Mouse (Mus musculus) embryonic fibroblast, embryonic 13.5 days (primary cell): ENCODE data around the gene Nptn. TPM values are rescaled to one million over a fixed set of nuclear protein-coding genes. Genes with fewer than 3 reads are reported as not detected.

Experiments
- H3K27ac ChIP-seq: 2 replicates; pipeline ENCODE4 v1.5.1; 2012; ENCODE audit warnings: low read length, control low read depth, inconsistent platforms; ENCODE audit not compliant: insufficient read depth
- H3K4me1 ChIP-seq: 2 replicates; pipeline ENCODE4 v1.6.1; 2011; ENCODE audit warnings: low read length; ENCODE audit not compliant: control insufficient read depth, insufficient read depth
- H3K4me3 ChIP-seq: 2 replicates; pipeline ENCODE4 v1.5.1; 2011; ENCODE audit warnings: mild to moderate bottlenecking, control low read depth, low read length; ENCODE audit not compliant: insufficient read depth
- CTCF ChIP-seq: IDR thresholded peaks from 2 replicates; pipeline ENCODE4 v1.5.1; 2011; ENCODE audit warnings: mild to moderate bottlenecking, control low read depth, low read length, moderate library complexity, borderline replicate concordance; ENCODE audit not compliant: insufficient read depth
- POLR2A ChIP-seq: IDR thresholded peaks from 2 replicates; pipeline ENCODE4 v1.6.1; 2011; ENCODE audit warnings: low read depth, mild to moderate bottlenecking, control low read depth, low read length, moderate library complexity
- polyA plus RNA-seq: library from polyadenylated mRNA; stranded (reverse); fragments of >200 nt; gene quantifications from 2 replicates; pipeline ENCODE4 v1.2.4, GENCODE M21; 2011; ENCODE audit warnings: low read depth; ENCODE audit not compliant: missing spikeins, insufficient read length

Gene Nptn
- polyA plus RNA-seq, 1 experiment = 514 TPM

GRCm38 (mm10) chr9:58546630-58547360 is 35.2 kb upstream of the Nptn start:
- peak overlapping the region; percentile 55 for H3K27ac ChIP-seq
- TF ChIP-seq POLR2A (no peak), CTCF (no peak)
- H3K4me1 ChIP-seq = peaks cover 22% of the 10 kb centered on the region
- no peak overlapping the region for H3K4me3 ChIP-seq

GRCm38 (mm10) chr9:58548897-58549296 is 33.1 kb upstream of the Nptn start:
- Histone ChIP-seq H3K4me1 (peaks cover 18% of the 10 kb centered on the region), H3K27ac (peak overlapping the region; percentile 53; the same call in 1 of the 2 replicates), H3K4me3 (no peak overlapping the region)
- TF ChIP-seq CTCF (no peak), POLR2A (no peak)

- no peak for TF ChIP-seq POLR2A
- TF ChIP-seq CTCF = no peak
- Histone ChIP-seq H3K4me1 (peaks cover 18% of the 10 kb centered on the region), H3K4me3 (no peak overlapping the region), H3K27ac (no peak overlapping the region)
Measured at GRCm38 (mm10) chr9:58549694-58550093, 32.3 kb upstream of the Nptn start.

- no peak for TF ChIP-seq POLR2A
- no peak for TF ChIP-seq CTCF
- Histone ChIP-seq H3K4me1 (peaks cover 20% of the 10 kb centered on the region), H3K27ac (no peak overlapping the region), H3K4me3 (no peak overlapping the region)
Measured at GRCm38 (mm10) chr9:58550928-58551327, 31.1 kb upstream of the Nptn start.

- TF ChIP-seq CTCF (no peak), POLR2A (no peak)
- H3K4me1 ChIP-seq = peaks cover 19% of the 10 kb centered on the region
- H3K27ac ChIP-seq = no peak overlapping the region
- H3K4me3 ChIP-seq = no peak overlapping the region
Measured at GRCm38 (mm10) chr9:58552083-58552482, 30.0 kb upstream of the Nptn start.

GRCm38 (mm10) chr9:58554056-58554907 is 27.8 kb upstream of the Nptn start:
- Histone ChIP-seq H3K4me1 (peaks cover 7% of the 10 kb centered on the region; the same call in 1 of the 2 replicates), H3K4me3 (peak overlapping the region; percentile 93), H3K27ac (peak overlapping the region; percentile 87)
- TF ChIP-seq POLR2A (peak; percentile 51; the same call in 1 of the 2 replicates), CTCF (no peak)

GRCm38 (mm10) chr9:58554908-58555684 is 26.9 kb upstream of the Nptn start, which contains the start of gene Cd276:
Cd276 (minus strand) TSS chr9:58555437.
- Histone ChIP-seq H3K27ac (peak within 1 kb of the TSS; percentile 87), H3K4me3 (peak within 1 kb of the TSS; percentile 93), H3K4me1 (peaks cover 3% of the 10 kb centered on the region; the same call in 1 of the 2 replicates)
- no peak for TF ChIP-seq CTCF
- peak; percentile 24; the same call in 1 of the 2 replicates for TF ChIP-seq POLR2A

- peak overlapping the region; percentile 93 for H3K4me3 ChIP-seq
- H3K4me1 ChIP-seq = peaks cover 3% of the 10 kb centered on the region; the same call in 1 of the 2 replicates
- TF ChIP-seq CTCF = no peak
- no peak for TF ChIP-seq POLR2A
- no peak overlapping the region for H3K27ac ChIP-seq
Measured at GRCm38 (mm10) chr9:58555685-58556414, 26.2 kb upstream of the Nptn start.

GRCm38 (mm10) chr9:58556627-58557026 is 25.4 kb upstream of the Nptn start:
- no peak overlapping the region for H3K4me3 ChIP-seq
- no peak overlapping the region for H3K27ac ChIP-seq
- TF ChIP-seq CTCF = no peak
- TF ChIP-seq POLR2A = no peak
- peaks cover 3% of the 10 kb centered on the region; the same call in 1 of the 2 replicates for H3K4me1 ChIP-seq
